Mouse (Mus musculus): ENCODE data around the gene Klhdc3.

The Klhdc3 gene

DNA sequence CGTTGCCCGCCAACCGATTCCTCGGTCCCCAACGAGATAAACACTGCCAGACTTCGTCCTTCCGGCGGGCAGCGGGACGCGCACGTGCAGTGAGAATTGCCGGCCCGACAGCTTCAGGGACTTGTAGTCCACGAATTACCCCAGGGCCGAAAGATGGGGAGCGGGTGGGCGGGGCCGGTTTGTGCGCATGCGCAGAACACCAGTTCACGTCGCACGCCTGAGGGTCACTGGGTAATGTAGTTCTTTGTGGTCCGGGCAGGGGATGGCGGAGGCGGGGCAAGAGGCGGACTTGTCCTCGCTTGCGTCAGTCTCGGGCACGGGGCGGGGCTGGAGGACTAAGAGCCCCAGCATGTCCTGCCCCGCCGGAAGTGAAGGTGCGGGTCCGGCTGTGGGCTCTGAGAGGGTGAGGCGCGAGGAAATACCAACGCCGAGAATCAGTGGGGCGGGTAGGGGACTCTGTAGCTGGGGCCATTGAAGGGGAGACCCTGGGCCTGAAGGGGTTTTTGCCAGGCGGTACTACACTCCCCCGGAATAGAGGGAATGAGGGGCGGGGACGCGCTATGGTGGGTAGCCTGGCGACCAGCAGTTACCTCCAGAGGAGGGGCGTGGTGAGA, at the start of gene Klhdc3:
Gene Klhdc3, minus strand, starts transcription at position 155 of the 614 bp plus-strand sequence.
- peak; percentile 98 for DNase-seq

DNA sequence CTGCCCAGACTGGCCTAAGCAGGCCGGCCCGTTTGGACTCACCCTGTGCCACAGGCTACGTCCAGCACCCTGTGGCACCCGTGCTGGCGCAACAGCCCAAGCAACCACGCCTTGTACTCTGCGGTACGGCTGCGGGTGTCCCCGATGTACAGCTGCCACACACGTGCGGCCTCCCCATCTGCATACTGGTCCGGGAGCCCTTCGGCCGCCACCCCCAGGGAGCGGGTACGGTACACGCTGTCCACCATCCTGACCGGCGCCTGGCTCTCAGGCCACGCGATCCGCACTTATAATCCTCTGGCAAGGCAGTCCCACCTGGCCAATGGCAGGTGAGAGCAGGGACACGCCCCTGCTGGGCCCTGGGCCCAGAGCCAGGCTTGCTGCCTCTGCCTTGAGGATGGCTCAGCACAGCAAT, 48.2 kb upstream of the Klhdc3 start, which contains the start of gene Gnmt:
Gene Gnmt, minus strand, starts transcription at position 265 of the 415 bp plus-strand sequence.
- DNase-seq, result no peak

DNA sequence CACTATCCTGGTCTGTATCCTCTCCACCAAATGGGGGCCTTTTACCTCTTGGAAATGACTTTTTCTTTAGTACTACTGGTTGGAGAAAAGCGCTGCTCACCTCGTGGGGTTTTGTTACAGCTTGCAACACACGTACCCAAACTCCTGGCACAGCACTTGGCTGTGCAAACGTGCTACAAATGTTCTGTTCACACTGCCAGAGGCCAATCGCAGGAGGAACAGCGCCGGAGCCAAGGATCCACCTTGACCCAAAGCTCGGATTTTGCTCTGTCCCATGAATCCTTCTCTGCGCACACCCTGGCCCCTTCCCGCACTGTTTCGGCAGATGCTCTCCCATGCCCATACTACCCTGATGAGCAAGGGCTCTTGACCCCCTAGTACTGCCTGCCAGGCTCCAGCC, 47.8 kb upstream of the Klhdc3 start:
- no peak for DNase-seq

DNA sequence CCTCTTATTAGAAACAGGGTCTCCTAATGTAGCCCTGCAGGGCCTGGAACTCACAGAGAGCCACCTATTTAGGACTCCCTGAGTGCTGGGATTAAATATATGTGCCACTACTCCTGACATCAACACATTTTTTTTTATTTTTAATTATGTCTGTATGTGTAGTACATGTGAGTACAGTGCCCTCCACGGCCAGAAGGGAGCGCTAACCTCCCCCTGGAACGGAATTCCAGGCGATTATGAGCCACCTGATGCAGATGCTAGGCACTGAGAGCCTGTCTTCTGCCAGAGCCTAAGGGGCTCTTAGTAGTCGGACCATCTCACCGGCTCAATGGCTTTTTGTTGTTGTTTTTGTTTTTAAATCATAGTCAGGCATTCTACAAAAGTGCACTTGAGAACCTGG, 47.3 kb upstream of the Klhdc3 start:
- DNase-seq, result no peak

DNA sequence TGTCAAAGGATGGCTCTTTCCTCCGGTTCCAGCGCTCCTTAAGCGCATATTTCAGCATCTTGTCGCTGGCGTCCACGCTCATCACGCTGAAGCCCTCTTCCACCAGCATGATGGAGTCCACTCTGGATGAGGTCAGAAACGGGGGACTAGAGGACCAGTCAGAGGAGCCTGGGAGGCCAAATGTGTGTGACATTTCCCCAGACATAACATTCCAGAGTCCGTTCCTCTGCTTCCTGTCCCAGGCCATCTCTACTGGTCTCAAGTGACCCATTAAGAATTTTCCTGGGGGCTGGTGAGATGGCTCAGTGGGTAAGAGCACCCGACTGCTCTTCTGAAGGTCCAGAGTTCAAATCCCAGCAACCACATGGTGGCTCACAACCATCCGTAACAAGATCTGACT, 46.6 kb upstream of the Klhdc3 start:
- no peak for DNase-seq

DNA sequence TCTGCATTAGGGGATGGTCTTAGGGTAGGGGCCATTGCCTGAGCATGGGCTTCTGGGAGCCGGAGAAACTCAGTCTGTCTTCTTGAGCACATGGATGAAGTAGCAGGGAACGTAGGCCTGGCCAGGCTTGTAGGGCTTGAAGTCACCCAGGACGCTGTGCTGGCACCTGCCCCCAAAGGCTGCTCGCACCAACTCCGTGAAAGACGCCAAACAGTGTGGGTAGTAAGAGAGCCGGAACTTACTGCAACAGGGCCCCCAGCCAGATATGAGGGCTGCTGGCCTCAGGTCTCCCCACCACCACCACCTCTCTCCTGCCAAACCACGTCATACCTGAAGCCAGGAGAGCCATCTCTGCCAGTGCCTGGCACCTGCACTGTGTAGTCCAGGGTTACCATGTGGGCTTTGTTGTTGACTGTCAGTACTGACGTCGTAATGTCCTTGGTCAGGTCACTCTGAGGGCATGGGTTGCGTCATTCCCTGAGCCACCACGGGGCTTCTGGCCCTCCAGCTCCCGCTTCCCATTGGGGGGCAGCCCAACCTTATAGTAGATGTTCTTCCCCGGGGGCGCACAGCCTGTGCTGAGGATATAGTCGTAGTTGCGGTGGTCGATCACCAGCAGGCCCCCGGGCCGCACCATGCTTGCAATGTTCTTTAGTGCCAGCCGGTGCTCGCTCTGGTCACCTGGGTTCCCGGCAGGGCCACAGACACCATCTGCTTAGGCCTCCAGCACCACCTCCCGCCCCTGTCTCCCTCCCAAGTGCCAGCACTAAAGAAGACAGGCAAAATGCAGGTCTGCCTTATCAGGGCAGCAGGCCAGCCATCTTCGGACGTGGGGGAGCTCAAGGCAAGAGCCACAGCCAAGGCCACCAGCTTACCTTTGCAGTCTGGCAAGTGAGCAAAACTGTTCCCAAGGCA, 45.3 kb upstream of the Klhdc3 start:
- DNase-seq, result no peak

DNA sequence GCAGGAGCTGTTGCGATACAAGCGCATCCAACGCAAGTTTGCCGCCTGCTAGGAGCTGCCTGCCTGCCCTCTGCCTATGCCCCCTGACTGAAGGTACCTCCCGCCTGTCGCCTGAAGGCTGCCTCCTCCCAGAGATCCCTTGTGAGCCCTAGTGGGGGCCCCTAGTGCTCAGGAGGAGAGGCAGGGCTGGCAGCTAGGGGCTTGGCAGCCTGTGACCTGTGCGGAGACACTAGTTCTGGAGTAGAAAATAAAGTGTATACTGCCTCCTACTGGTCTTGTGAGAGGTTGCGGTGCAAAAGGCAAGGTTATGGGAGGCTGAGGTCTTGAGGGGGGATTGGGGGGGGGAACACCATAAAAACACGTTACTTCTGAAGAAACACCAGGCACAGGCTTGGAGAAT, 44.6 kb upstream of the Klhdc3 start:
- no peak for DNase-seq

DNA sequence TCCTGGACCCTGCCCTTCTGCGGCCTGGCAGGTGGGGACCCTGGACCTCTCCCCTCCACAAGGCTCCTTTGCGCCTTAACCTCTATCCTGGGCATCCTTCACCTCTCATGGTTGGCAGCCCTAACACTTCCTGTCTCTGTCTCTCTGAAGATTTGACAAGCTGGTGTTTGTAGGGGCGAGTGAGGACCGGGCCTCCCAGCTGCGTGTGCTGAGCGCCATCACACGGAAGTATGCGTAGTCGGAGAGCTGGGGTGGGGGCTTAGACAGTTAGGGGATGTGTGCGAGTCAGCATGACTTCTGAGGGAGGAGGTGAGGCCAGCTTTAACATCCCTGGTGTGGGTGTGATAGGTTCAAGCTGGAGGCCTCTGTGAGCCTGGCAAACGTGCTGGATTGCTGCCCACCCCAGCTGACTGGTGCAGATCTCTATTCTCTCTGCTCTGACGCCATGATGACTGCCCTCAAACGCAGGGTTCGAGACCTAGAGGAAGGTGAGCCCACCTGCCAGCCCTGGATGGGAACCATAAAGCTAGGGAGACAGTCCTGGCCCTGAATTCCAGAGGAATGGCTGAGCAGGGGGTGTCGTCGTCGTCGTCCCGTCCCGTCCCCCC, 43.9 kb upstream of the Klhdc3 start:
- DNase-seq, result no peak

DNA sequence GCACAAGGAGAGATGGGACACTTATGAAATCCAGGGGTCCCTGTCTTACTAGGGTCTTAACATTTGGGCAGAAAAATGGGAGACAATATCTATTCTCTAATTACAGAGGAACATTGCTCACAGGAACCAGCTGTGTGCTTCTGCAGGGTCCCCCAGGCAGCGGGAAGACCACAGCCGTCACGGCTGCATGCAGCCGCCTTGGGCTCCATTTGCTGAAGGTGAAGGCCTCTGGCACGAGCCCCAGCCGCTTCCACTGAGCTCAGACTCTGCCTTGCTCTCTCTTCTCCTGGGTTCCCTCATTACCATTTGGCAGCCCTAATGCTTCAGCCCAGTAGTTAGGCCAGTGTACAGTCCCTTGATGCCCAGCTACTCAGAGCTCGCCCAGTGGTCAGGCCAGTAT, 40.4 kb upstream of the Klhdc3 start:
- no peak for DNase-seq

DNA sequence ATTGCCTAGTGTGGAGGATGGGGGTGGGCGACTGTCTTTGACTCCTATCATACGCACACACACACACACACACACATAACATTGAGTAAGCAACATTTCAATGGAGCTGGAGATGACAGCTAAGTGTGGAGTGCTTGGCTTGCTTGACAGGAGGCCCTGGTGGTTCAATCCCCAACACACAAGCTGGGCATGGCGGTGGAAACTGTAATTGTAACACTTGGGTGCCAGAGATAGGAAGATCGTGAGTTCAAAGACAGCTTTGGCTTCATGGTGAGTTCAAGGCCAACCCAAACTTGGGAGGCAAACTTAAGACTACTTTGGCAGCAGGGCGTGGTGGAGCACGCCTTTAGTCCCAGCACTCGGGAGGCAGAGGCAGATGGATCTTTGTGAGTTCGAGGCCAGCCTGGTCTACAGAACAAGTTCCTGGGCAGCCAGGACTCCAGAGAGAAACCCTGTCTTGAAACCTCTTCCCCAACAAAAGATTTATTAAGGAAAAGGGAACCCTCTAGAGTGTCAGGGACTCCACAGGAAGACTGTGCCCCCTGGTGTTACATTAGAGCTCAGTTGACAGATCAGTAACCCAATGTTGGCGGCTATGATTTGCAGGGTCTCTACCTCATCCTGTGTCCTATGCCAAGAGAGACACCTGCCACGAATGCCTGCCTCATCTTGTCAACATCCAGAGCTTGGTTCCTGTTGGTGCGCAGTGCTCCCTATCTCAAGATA, 34.2 kb upstream of the Klhdc3 start:
- no peak for DNase-seq

DNA sequence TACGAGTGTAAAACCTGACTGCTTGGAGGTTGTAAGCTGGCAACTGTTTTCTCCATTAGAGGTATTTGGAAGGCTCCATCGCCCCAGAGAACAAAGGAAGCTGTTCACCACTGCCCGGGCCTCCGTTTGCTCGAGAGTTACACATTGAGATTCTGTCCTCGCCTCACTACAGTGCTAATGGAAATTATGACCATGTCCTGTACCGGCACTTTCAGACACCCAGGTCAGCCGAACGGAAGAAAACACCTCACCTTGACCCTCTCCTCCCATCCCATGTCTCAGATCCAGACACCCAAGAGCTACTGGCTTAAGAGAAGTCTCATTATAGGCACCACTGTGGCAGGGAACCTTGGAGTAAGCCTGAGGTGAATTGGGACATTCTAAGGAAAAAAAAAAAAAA, 33.1 kb upstream of the Klhdc3 start:
- DNase-seq, result no peak

DNA sequence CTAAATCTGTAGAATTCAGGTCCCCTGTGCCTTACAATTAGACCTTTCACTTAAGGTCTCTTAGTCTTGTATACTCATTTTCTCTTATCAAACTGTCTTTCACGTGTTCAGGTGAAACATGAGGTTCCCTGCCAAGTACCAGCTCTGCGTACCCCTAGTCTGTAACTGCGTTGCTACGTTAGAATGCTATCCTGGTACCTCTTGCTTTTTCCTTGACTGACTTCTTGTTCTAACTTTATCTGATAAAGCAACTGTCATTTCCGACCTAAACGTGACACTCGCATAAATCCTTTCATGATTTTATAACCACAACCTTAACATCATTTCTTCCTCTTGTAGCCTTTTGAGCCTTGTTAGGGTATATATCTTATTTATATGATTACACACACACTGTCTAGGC, 31.7 kb upstream of the Klhdc3 start:
- DNase-seq, result no peak

DNA sequence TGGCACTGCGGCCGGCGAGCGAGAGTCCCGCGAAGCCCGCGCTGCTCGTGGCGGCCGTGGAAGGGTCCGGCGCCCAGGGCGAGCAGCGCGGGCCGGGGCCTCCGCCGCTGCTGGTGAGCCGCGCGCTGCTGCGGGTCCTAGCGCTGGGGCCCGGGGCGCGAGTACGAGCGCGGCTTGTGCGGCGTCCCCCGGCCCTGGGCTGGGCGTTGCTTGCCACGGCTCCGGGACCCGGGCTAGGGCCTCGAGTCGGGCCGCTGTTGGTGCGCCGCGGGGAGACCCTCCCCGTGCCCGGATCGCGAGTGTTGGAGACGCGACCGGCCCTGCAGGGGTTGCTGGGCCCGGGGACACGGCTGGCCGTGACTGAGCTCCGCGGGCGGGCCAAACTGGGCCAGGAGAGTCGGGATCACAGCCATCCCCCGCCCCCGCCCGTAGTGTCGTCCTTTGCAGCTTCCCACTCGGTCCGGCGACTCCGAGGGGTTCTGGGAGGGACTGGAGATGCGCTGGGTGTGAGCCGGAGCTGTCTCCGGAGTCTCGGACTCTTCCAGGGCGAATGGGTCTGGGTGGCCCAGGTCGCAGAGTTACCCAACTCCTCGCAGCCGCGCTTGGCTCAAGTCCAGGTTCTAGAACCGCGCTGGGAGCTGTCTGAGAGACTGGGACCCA, 31.0 kb upstream of the Klhdc3 start:
- peak; percentile 23 for DNase-seq

DNA sequence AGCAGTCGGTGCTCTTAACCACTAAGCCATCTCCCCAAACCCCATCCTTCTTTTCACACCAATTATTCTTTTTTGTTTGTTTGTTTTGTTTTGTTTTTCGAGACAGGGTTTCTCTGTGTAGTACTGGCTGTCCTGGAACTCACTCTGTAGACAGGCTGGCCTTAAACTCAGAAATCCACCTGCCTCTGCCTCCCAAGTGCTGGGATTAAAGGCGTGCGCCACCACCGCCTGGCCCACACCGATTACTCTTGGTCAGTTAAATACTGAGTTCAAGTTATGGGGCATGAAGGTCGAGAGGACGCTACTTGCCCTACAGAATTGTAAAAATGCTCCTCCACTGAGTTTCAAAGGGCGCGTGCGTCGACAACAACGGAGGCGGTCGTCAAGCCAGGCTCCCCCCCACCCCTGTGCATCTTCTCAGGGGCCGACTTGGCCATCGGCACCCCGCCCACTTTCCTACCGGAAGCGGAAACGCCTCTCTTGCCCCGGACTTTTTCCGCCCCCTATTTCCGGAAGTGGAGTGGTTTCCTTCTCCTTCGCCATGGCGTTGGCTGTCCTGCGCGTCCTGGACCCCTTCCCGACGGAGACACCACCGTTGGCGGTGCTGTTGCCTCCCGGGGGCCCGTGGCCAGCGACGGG, 30.4 kb upstream of the Klhdc3 start, which contains the start of gene Pex6:
Gene Pex6, plus strand, starts transcription at position 505 of the 639 bp plus-strand sequence.
- DNase-seq, result peak; percentile 95

DNA sequence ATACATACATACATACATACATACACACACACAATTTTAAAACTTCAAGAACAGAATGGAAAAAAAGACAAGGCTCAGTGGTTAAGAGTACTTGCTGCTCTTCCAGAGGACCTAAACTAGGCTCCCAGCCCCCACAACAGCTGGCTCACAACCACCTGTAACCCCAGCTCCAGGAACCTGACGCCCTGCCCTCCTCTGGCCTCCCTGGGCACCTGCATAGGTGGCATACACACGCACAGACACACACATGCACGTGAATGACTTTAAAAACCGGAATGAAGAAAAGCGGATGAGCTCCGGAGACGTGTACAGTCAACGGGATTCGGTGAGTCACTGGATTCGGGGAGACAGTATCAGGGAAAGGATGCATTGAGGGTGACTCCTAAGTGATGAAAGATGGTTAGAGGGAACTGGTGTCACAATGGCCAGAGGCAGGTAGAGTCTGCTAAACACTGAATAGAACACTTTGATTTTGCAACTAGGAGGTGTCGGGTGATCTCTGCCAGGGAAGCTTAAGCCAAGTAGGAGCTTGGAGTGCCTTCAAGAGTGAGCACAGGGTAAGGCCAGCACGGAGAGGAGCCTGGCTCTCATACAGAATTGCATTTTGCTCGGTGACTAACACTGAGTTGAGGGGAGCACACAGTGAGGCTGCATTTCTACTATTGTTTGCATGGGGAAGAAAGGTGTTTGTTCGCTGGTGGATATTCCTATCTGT, 25.8 kb upstream of the Klhdc3 start:
- DNase-seq, result no peak

DNA sequence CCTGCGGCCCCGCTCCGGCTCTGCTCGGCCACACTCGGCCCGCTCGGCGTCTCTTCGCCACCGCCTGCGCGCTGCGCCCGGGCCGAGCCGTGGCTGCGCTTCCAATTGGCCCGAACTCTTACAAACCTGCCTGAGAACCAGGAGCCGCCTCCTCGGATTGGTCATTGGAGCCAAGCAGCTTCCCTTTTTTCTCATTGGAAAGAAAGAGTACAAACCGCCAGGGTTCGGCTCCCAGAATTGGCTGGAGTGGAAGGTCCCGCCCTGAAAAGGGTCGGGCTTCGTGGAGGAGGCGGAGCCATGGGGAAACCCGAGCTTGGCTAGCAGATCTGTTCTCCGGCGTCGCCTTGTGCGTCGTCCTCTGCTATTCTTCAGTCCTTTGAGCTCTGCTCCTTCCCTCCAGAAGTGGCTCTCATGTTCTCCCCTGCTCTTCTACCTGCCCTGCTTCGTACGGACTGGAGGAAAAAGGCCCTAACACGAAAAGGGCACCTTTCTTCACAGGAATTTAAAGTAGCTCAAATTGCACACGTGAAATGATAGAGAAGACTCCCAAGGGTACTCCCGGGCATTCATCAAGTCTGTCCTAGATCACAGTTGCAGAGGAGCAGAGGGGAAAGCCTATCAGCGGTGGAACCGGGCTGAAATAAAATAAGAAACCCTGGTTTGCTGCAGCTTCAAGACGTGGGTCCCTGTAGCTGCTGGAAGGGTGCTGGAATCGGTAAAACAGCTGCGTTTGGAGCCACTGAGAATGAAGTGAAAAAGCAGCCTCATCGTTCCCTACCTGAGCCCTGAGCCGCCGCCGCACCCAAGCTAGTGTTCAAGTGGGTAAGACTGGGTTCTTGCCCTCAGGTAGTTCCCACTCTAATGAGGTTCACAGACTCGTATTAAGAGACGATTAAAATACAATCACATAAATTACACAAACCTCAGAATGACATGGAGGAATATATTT, 24.4 kb upstream of the Klhdc3 start, which contains the start of gene Ppp2r5d:
Gene Ppp2r5d, minus strand, starts transcription at position 225 of the 949 bp plus-strand sequence.
- peak; percentile 98 for DNase-seq

DNA sequence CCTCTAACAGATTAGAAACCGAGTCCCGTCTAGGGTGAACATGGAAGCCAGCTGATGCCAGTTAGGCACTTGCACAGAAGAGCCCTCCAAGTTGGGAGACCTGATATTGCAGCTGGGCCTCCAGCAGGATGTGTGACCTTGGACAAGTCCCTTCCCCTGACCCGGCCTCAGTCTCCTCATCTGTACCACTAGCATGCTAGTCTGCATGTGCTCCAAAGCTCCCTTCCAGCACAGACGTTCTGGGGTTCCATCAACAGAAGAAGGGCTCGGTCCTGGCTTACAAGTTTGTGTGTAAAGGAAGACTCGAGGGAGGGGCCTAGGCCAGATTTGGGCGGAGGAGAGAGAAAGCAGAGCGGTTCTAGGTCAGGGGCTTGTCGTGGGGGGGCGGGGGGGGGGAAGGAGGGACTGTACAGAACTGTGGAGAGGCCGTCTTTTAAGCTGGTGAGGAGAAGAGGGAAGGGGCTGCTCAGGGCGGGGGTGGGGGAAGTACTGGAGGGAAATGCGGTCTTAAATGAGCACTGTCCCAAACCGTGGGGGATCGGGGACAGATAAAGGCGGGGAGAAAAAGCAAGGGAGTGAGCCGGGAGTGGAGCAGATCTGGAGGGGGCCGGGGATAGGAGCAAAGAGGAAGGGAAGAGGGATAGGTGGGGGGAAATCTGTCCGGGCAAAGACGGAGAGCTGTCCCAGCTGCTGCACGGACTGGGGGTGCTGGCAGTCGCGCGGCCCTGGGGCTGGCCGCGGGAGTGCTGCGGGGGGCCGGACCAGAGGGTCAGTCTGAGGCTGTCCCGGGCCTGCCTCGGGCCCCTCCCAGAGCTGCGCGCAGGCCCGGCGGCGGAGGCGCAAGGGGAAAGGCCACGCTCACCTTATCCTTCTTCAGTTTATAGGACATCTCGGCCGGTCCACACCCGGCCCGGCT, 23.5 kb upstream of the Klhdc3 start:
- DNase-seq, result no peak

DNA sequence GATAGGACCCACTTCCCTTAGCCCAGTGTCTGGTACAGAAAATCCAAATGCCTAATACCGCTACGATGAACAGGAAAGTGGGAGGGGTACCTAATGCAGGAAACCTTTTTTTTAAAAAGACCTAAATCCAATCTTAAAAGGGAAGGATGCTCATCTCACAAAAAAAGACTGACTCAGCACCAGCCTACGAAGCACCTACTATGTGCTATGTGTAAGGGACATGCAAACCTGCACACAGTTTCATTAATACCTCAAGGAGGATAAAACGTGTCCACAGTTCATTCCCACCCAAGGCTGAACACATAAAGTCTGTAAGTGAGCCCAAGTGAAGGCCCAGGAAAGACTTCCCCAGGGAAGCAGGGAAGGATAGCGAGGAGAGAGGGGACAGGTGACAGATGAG, 21.8 kb upstream of the Klhdc3 start:
- DNase-seq, result no peak

DNA sequence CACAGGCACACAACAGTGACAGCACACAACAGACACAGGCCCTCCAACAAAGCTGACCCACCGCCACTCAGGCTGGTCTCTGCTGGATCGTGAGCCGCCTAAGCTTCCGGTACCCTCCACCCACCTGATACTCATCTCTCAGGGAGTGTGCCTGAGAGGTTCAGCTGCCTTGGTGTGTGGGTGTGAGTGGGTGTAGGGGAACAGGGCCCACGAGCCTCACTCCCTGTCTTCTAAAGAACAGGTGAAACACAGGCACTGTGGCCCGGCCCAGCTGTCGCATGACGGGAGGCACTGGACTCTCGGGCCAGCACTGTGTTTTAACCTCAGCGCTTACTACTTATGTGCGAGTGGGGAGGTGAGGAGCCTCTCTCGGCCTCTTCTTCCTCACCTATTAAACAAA, 21.4 kb upstream of the Klhdc3 start:
- DNase-seq, result no peak

All from right cerebral cortex, adult 18-20 months (tissue).